Mouse (Mus musculus) megakaryocyte, embryonic 14.5 days (primary cell): Measurements from ENCODE around the gene Cd47.

ENCODE experiments used
- FLI1 ChIP-seq: IDR thresholded peaks from 2 replicates; pipeline ENCODE4 v1.6.1; 2012; ENCODE audit warnings: low read length, inconsistent platforms, mixed read lengths
- GATA1 ChIP-seq: IDR thresholded peaks from 3 replicates; pipeline ENCODE4 v1.6.1; 2012; ENCODE audit warnings: mixed read lengths, low read length, inconsistent platforms, borderline replicate concordance

DNA sequence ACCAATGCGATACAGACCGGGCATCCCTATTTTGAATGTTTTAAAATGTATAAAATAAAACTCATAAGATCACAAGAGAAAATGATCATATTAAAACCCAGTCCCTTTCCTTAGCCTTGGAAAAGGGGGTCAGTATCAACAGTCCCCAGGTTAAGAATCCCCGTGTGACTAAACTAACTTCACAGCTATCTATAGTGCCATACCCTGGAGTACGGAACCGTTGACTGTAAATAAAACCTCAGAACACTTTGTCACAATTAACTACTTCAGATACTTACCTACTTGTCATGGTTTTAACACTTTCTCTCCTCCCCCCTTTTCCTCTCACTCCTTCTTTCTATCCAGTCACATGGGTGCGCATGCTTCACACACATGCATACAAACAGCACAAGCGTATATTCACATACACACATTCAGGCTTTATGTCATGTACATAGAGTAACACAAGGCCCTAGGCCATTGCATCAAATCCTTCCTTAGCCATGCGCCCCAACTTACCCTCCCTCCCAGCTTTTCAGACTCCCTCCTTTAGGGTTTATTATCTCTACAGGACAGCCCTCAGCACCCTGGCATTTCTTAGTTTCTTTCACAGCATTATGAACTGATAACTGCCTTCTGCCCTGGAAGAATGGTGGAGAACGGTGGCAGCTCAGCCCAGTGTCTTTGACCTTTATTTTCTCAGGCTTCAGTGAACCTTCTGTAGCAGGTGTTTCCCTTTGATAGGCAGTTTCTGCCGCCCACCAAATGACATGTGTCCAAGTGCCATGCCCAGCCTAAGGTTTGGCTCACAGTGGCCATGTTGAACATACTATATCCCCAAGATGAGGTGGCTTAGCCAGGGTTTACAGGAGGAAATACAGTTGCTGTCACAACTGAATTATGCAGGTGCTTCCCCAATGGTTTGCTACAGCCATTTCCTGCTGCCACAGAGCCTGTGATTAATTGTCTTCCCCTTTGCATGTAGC is at the start of gene Cd47:
- TF ChIP-seq GATA1 (peak; percentile 78; the same call in 1 of the 3 replicates), FLI1 (no peak)
